Mouse (Mus musculus) hindbrain, embryonic 15.5 days (tissue): ENCODE results near the gene Pld1. TPM values are rescaled to one million over a fixed set of nuclear protein-coding genes. Genes with fewer than 3 reads are reported as not detected.

Experiments used
- ATAC-seq: fragments of 200-750 bp; cut with Nextera tagmentation; 2 replicates; pipeline ENCODE4 v1.8.0; 2017; ENCODE audit warnings: low read depth, moderate number of reproducible peaks, moderate TSS enrichment; ENCODE audit not compliant: low FRiP score
- H3K27ac ChIP-seq: fragments of 300-500 bp; sonication (generic); replicated peaks from 2 replicates; pipeline ENCODE4 v1.5.1; 2015; ENCODE audit warnings: mild to moderate bottlenecking, inconsistent platforms
- H3K27me3 ChIP-seq: fragments of 300-500 bp; sonication (generic); 2 replicates; pipeline ENCODE4 v1.6.1; 2015; ENCODE audit warnings: control low read depth, inconsistent platforms
- H3K36me3 ChIP-seq: fragments of 300-500 bp; sonication (generic); 2 replicates; pipeline ENCODE4 v1.6.1; 2015; ENCODE audit warnings: control low read depth, inconsistent platforms
- H3K4me1 ChIP-seq: fragments of 300-500 bp; sonication (generic); replicated peaks from 2 replicates; pipeline ENCODE4 v1.6.1; 2015; ENCODE audit warnings: control low read depth, inconsistent platforms
- H3K4me2 ChIP-seq: fragments of 300-500 bp; sonication (generic); 2 replicates; pipeline ENCODE4 v1.6.1; 2015; ENCODE audit warnings: moderate library complexity, mild to moderate bottlenecking, inconsistent platforms
- H3K4me3 ChIP-seq: fragments of 300-500 bp; sonication (generic); 2 replicates; pipeline ENCODE4 v1.5.1; 2015; ENCODE audit warnings: mild to moderate bottlenecking, inconsistent platforms
- H3K9ac ChIP-seq: fragments of 300-500 bp; sonication (generic); 2 replicates; pipeline ENCODE4 v1.6.1; 2015; ENCODE audit warnings: inconsistent platforms
- H3K9me3 ChIP-seq: fragments of 300-500 bp; sonication (generic); 2 replicates; pipeline ENCODE4 v1.6.1; 2016; ENCODE audit warnings: control low read depth, inconsistent platforms
- WGBS: fragments of 180-500 bp; shearing (Covaris S2); methylation state at CpG from one replicate; pipeline ENCODE4 v1.1.7; 2015; 5-methylcytosine and 5-hydroxymethylcytosine counted together
- polyA plus RNA-seq: library from polyadenylated mRNA; unstranded; fragments of >200 nt; fragmentation: Nextera tagmentation; extraction: Ambion mirVana; gene quantifications from 2 replicates; pipeline ENCODE4 v1.2.1, GENCODE M21; 2015

The Pld1 gene
- polyA plus RNA-seq, 1 experiment from 2014 or later = 5.5 TPM

GRCm38 (mm10) chr3:28144676-28145075 is 206.2 kb downstream of the Pld1 start:
- Histone ChIP-seq H3K4me2 (no peak overlapping the region), H3K27ac (no peak overlapping the region), H3K9ac (no peak overlapping the region), H3K4me3 (no peak overlapping the region), H3K9me3 (no peaks in the 10 kb centered on the region), H3K36me3 (no peaks in the 10 kb centered on the region), H3K4me1 (no peaks in the 10 kb centered on the region), H3K27me3 (no peaks in the 10 kb centered on the region)
- no peak for ATAC-seq

- no peak overlapping the region for H3K4me2 ChIP-seq
- H3K9me3 ChIP-seq = no peaks in the 10 kb centered on the region
- no peak for ATAC-seq
- H3K27ac ChIP-seq = no peak overlapping the region
- H3K4me3 ChIP-seq = no peak overlapping the region
- no peaks in the 10 kb centered on the region for H3K27me3 ChIP-seq
- H3K9ac ChIP-seq = no peak overlapping the region
- H3K4me1 ChIP-seq = no peaks in the 10 kb centered on the region
- H3K36me3 ChIP-seq = no peaks in the 10 kb centered on the region
- WGBS = 94% methylated on average over 3 of the region's 3 CpGs
These were observed 207.0 kb downstream of the Pld1 start for GRCm38 (mm10) chr3:28145461-28145860.

- Histone ChIP-seq H3K4me3 (no peak overlapping the region), H3K27ac (no peak overlapping the region), H3K9me3 (no peaks in the 10 kb centered on the region), H3K27me3 (no peaks in the 10 kb centered on the region), H3K36me3 (no peaks in the 10 kb centered on the region), H3K4me2 (no peak overlapping the region), H3K4me1 (no peaks in the 10 kb centered on the region), H3K9ac (no peak overlapping the region)
- WGBS = 89% methylated on average over 2 of the region's 2 CpGs
- ATAC-seq = no peak
These were observed 211.3 kb downstream of the Pld1 start for GRCm38 (mm10) chr3:28149656-28150256.

- ATAC-seq = no peak
- H3K27me3 ChIP-seq = no peaks in the 10 kb centered on the region
- WGBS = 81% methylated on average over 2 of the region's 2 CpGs
- 0 out of 2 replicates have a peak, but pooled peaks cover 4% of the 10 kb centered on the region for H3K9me3 ChIP-seq
- no peak overlapping the region for H3K4me3 ChIP-seq
- no peak overlapping the region for H3K9ac ChIP-seq
- no peaks in the 10 kb centered on the region for H3K4me1 ChIP-seq
- H3K36me3 ChIP-seq = no peaks in the 10 kb centered on the region
- H3K27ac ChIP-seq = no peak overlapping the region
- H3K4me2 ChIP-seq = no peak overlapping the region
These were observed 219.5 kb downstream of the Pld1 start for GRCm38 (mm10) chr3:28158006-28158405.

- no peaks in the 10 kb centered on the region for H3K27me3 ChIP-seq
- no peak overlapping the region for H3K27ac ChIP-seq
- no peaks in the 10 kb centered on the region for H3K4me1 ChIP-seq
- H3K9ac ChIP-seq = no peak overlapping the region
- no peak overlapping the region for H3K4me2 ChIP-seq
- no peaks in the 10 kb centered on the region for H3K36me3 ChIP-seq
- H3K4me3 ChIP-seq = no peak overlapping the region
- no peak for ATAC-seq
- H3K9me3 ChIP-seq = 0 out of 2 replicates have a peak, but pooled peaks cover 4% of the 10 kb centered on the region
- WGBS = 96% methylated on average over 3 of the region's 3 CpGs
These were observed 220.4 kb downstream of the Pld1 start for GRCm38 (mm10) chr3:28158916-28159315.

GRCm38 (mm10) chr3:28162346-28162745 is 223.9 kb downstream of the Pld1 start:
- Histone ChIP-seq H3K9ac (no peak overlapping the region), H3K4me3 (no peak overlapping the region), H3K27me3 (no peaks in the 10 kb centered on the region), H3K4me2 (no peak overlapping the region), H3K36me3 (no peaks in the 10 kb centered on the region), H3K9me3 (no peaks in the 10 kb centered on the region), H3K4me1 (no peaks in the 10 kb centered on the region), H3K27ac (no peak overlapping the region)
- ATAC-seq = no peak
- 95% methylated on average over 4 of the region's 4 CpGs for WGBS

- H3K27me3 ChIP-seq = no peaks in the 10 kb centered on the region
- no peak for ATAC-seq
- no peak overlapping the region for H3K9ac ChIP-seq
- no peaks in the 10 kb centered on the region for H3K4me1 ChIP-seq
- 53% methylated on average over 1 of the region's 1 CpGs for WGBS
- H3K9me3 ChIP-seq = no peaks in the 10 kb centered on the region
- no peak overlapping the region for H3K4me2 ChIP-seq
- H3K4me3 ChIP-seq = no peak overlapping the region
- no peak overlapping the region for H3K27ac ChIP-seq
- H3K36me3 ChIP-seq = no peaks in the 10 kb centered on the region
These were observed 226.2 kb downstream of the Pld1 start for GRCm38 (mm10) chr3:28164678-28165077.

- Histone ChIP-seq H3K9ac (no peak overlapping the region), H3K4me2 (no peak overlapping the region), H3K36me3 (no peaks in the 10 kb centered on the region), H3K27me3 (no peaks in the 10 kb centered on the region), H3K4me3 (no peak overlapping the region), H3K9me3 (no peaks in the 10 kb centered on the region), H3K4me1 (peaks cover under 1% of the 10 kb centered on the region; the same call in 1 of the 2 replicates), H3K27ac (no peak overlapping the region)
- WGBS = 0% methylated on average over 1 of the region's 1 CpGs
- peak; percentile 76 for ATAC-seq
These were observed 227.1 kb downstream of the Pld1 start for GRCm38 (mm10) chr3:28165598-28165997.

GRCm38 (mm10) chr3:28167796-28168505 is 229.5 kb downstream of the Pld1 start:
- WGBS = 83% methylated on average over 6 of the region's 6 CpGs
- no peak overlapping the region for H3K9ac ChIP-seq
- no peak for ATAC-seq
- no peak overlapping the region for H3K4me3 ChIP-seq
- H3K27me3 ChIP-seq = no peaks in the 10 kb centered on the region
- peaks cover 11% of the 10 kb centered on the region for H3K4me1 ChIP-seq
- H3K4me2 ChIP-seq = no peak overlapping the region
- H3K36me3 ChIP-seq = no peaks in the 10 kb centered on the region
- H3K9me3 ChIP-seq = no peaks in the 10 kb centered on the region
- H3K27ac ChIP-seq = no peak overlapping the region

GRCm38 (mm10) chr3:28170911-28171618 is 232.6 kb downstream of the Pld1 start:
- Histone ChIP-seq H3K9me3 (no peaks in the 10 kb centered on the region), H3K9ac (no peak overlapping the region), H3K4me1 (peaks cover 18% of the 10 kb centered on the region), H3K27me3 (no peaks in the 10 kb centered on the region), H3K36me3 (no peaks in the 10 kb centered on the region), H3K4me3 (no peak overlapping the region), H3K4me2 (peak overlapping the region; percentile 13; the same call in 1 of the 2 replicates), H3K27ac (no peak overlapping the region)
- 34% methylated on average over 17 of the region's 17 CpGs for WGBS
- ATAC-seq = no peak

GRCm38 (mm10) chr3:28175997-28176967 is 237.8 kb downstream of the Pld1 start:
- Histone ChIP-seq H3K27ac (peak overlapping the region; percentile 77), H3K36me3 (no peaks in the 10 kb centered on the region), H3K4me1 (peaks cover 19% of the 10 kb centered on the region), H3K9me3 (no peaks in the 10 kb centered on the region), H3K4me3 (peak overlapping the region; percentile 36), H3K27me3 (no peaks in the 10 kb centered on the region), H3K4me2 (peak overlapping the region; percentile 64), H3K9ac (peak overlapping the region; percentile 36; the same call in 1 of the 2 replicates)
- peak; percentile 99 for ATAC-seq
- WGBS = 5% methylated on average over 21 of the region's 21 CpGs
